Mouse (Mus musculus) embryonic fibroblast, embryonic 13.5 days (primary cell): ENCODE data around the gene Jarid2.

Experiments
- CTCF ChIP-seq: IDR thresholded peaks from 2 replicates; pipeline ENCODE4 v1.5.1; 2011; ENCODE audit warnings: mild to moderate bottlenecking, control low read depth, low read length, moderate library complexity, borderline replicate concordance; ENCODE audit not compliant: insufficient read depth
- POLR2A ChIP-seq: IDR thresholded peaks from 2 replicates; pipeline ENCODE4 v1.6.1; 2011; ENCODE audit warnings: low read depth, mild to moderate bottlenecking, control low read depth, low read length, moderate library complexity

GRCm38 (mm10) chr13:44780506-44780905 is 51.2 kb downstream of the Jarid2 start:
- TF ChIP-seq CTCF (no peak), POLR2A (no peak)
